Mouse (Mus musculus) thymus, adult 2 months (tissue): Measurements from ENCODE around the gene Polr2c. TPM values are rescaled to one million over a fixed set of nuclear protein-coding genes. Genes with fewer than 3 reads are reported as not detected.
"Not testable (repeated sequence)": the region's sequence is repeated elsewhere in the genome, so short reads cannot be mapped to it uniquely, and the experiment has no call there.

Experiments
- DNase-seq: peaks from one replicate; pipeline ENCODE4 v3.0.0; 2021
- H3K27ac ChIP-seq: fragments of 200-500 bp; 2 replicates; pipeline ENCODE4 v1.5.1; 2012; ENCODE audit warnings: low read length, control low read depth; ENCODE audit not compliant: control insufficient read depth, insufficient read depth
- H3K27me3 ChIP-seq: fragments of 200-500 bp; 2 replicates; pipeline ENCODE4 v1.6.1; 2012; ENCODE audit warnings: mild to moderate bottlenecking, low read length, moderate library complexity, mixed read lengths; ENCODE audit not compliant: control insufficient read depth, insufficient read depth
- H3K36me3 ChIP-seq: fragments of 200-500 bp; 2 replicates; pipeline ENCODE4 v1.6.1; 2012; ENCODE audit warnings: mild to moderate bottlenecking, low read length, moderate library complexity; ENCODE audit not compliant: control insufficient read depth, insufficient read depth
- H3K4me1 ChIP-seq: fragments of 200-500 bp; replicated peaks from 2 replicates; pipeline ENCODE4 v1.6.1; 2012; ENCODE audit warnings: low read length; ENCODE audit not compliant: control insufficient read depth, insufficient read depth
- H3K4me3 ChIP-seq: fragments of 200-500 bp; 2 replicates; pipeline ENCODE4 v1.5.1; 2012; ENCODE audit warnings: mild to moderate bottlenecking, low read length, control low read depth, moderate library complexity; ENCODE audit not compliant: control insufficient read depth, insufficient read depth
- CTCF ChIP-seq: fragments of 200-500 bp; IDR thresholded peaks from 2 replicates; pipeline ENCODE4 v1.5.1; 2012; ENCODE audit warnings: mild to moderate bottlenecking, control low read depth, low read length, moderate library complexity, borderline replicate concordance; ENCODE audit not compliant: control insufficient read depth, poor library complexity, insufficient read depth; ENCODE audit errors: extremely low read depth
- POLR2A ChIP-seq: fragments of 200-500 bp; IDR thresholded peaks from 2 replicates; pipeline ENCODE4 v1.6.1; 2012; ENCODE audit warnings: mild to moderate bottlenecking, low read length, control low read depth, moderate library complexity; ENCODE audit not compliant: control insufficient read depth, poor library complexity, insufficient read depth; ENCODE audit errors: extremely low read depth
- WGBS: fragments of 180-500 bp; shearing (Covaris S2); methylation state at CpG from one replicate; pipeline ENCODE4 v1.1.7; 2018; 5-methylcytosine and 5-hydroxymethylcytosine counted together
- polyA plus RNA-seq: library from polyadenylated mRNA; depleted of rRNA; stranded (reverse); fragments of >200 nt; gene quantifications from 2 replicates; pipeline ENCODE4 v1.2.3, GENCODE M21; 2012

Polr2c gene
- polyA plus RNA-seq, 1 experiment: 160 TPM

DNA sequence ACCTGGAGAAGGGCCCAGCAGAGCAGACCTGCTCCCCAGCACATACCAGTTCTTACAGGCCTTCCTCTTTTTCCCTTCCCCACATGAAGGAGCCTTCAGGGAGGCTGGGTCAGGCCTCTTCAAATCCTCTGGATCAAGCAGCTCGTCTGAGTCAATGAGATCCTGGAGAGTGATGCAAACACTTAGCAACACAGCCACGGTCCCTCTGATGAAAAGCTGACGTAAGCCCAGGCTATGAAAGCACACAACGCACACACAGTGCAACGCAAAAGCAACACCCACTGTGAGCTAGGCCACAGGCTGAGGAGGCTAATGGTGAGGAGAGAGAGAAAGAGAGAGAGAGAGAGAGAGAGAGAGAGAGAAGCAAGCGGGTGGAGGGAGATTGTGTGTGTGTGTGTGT, 32.1 kb upstream of the Polr2c start:
- DNase-seq: no peak
- 96% methylated on average over 6 of the region's 6 CpGs for WGBS
- H3K36me3 ChIP-seq: peaks cover 42% of the 10 kb centered on the region

DNA sequence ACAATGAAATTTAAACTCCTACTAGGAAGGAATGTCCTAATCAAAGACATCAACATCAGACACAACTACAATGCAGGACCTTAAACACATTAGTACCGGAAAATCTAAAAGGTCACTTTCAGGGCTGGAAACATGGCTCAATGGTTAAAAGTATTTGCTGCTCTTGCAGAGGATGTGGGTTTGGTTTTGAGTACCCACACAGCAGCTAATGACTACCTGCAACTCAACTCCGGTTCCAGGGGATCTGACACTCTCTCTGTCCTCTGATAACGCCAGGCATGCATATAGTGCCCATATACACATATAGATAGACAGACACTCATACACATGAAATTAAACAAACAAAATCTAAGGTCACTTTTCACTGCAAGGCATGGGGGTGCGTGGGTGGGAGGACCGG, 31.0 kb upstream of the Polr2c start:
- DNase-seq: no peak
- TF ChIP-seq POLR2A: no peak
- no peak for TF ChIP-seq CTCF
- peaks cover 4% of the 10 kb centered on the region; the same call in 1 of the 2 replicates for H3K4me1 ChIP-seq
- H3K27me3 ChIP-seq: no peaks in the 10 kb centered on the region
- no peak overlapping the region for H3K4me3 ChIP-seq
- 89% methylated on average over 5 of the region's 5 CpGs for WGBS
- no peak overlapping the region for H3K27ac ChIP-seq
- H3K36me3 ChIP-seq: peaks cover 44% of the 10 kb centered on the region

More for the DNA sequence above, 32.1 kb upstream of the Polr2c start:
- H3K27me3 ChIP-seq: no peaks in the 10 kb centered on the region
- H3K27ac ChIP-seq: no peak overlapping the region
- no peak overlapping the region for H3K4me3 ChIP-seq
- TF ChIP-seq POLR2A (no peak), CTCF (no peak)
- peaks cover 4% of the 10 kb centered on the region; the same call in 1 of the 2 replicates for H3K4me1 ChIP-seq

DNA sequence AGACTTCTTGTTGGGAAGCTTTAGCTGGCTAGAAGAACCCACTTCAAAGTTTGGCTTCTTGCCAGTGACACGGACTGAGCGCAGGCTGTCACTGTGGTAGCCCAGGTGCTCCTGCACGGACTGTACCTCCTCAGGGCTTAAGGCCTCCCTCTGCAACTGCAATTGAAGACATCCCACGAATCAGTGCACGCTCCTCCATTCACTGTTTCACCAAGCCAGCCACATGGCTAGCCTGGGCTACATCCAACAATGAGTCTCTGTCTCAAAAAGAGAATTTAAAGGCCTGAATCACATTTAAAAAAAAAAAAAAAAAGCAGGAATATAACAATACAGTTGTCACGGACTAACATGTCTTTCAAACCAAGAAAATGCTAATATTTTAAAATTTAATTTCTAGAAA, 29.0 kb upstream of the Polr2c start:
- no peaks in the 10 kb centered on the region for H3K27me3 ChIP-seq
- H3K36me3 ChIP-seq: peaks cover 47% of the 10 kb centered on the region
- peaks cover 4% of the 10 kb centered on the region; the same call in 1 of the 2 replicates for H3K4me1 ChIP-seq
- H3K4me3 ChIP-seq: no peak overlapping the region
- no peak overlapping the region for H3K27ac ChIP-seq
- TF ChIP-seq CTCF: no peak
- no peak for TF ChIP-seq POLR2A
- 36% methylated on average over 6 of the region's 6 CpGs for WGBS
- DNase-seq: no peak

DNA sequence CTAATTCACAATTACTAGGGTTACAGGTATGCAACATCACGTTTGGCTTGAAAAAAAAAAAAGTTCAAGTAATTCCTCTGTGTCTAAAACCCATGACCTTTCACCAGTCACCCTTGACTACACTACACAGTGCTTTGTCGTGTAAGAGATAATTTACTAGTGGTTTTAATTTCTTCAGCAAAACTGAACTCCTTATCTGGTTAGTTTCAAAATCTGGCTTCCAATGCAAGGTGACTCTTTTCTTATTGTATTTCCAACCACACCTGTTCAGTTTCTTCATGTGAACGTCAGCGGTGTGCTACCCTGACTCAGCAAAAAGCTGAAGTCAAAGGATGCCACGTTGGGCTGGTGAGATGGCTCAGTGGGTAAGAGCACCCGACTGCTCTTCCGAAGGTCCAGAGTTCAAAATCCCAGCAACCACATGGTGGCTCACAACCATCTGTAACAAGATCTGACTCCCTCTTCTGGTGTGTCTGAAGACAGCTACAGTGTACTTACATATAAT, 23.3 kb upstream of the Polr2c start:
- not testable (repeated sequence) for H3K4me1 ChIP-seq, H3K4me3 ChIP-seq, DNase-seq, H3K27ac ChIP-seq, H3K27me3 ChIP-seq
- H3K36me3 ChIP-seq: peaks cover 15% of the 10 kb centered on the region
- 71% methylated on average over 7 of the region's 7 CpGs for WGBS

DNA sequence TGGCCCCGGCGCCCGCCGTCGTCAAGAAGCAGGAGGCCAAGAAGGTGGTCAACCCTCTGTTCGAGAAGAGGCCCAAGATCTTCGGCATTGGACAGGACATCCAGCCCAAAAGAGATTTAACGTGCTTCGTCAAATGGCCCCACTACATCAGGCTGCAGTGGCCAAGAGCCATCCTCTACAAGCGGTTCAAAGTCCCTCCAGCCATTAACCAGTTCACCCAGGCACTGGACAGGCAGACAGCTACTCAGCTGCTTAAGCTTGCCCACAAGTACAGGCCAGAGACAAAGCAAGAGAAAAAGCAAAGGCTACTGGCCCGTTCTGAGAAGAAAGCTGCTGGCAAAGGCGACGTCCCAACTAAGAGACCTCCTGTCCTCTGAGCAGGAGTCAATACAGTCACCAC, 21.5 kb upstream of the Polr2c start:
- H3K36me3 ChIP-seq, H3K4me1 ChIP-seq, H3K27me3 ChIP-seq, H3K4me3 ChIP-seq, H3K27ac ChIP-seq, DNase-seq: not testable (repeated sequence)
- WGBS: 98% methylated on average over 13 of the region's 13 CpGs

DNA sequence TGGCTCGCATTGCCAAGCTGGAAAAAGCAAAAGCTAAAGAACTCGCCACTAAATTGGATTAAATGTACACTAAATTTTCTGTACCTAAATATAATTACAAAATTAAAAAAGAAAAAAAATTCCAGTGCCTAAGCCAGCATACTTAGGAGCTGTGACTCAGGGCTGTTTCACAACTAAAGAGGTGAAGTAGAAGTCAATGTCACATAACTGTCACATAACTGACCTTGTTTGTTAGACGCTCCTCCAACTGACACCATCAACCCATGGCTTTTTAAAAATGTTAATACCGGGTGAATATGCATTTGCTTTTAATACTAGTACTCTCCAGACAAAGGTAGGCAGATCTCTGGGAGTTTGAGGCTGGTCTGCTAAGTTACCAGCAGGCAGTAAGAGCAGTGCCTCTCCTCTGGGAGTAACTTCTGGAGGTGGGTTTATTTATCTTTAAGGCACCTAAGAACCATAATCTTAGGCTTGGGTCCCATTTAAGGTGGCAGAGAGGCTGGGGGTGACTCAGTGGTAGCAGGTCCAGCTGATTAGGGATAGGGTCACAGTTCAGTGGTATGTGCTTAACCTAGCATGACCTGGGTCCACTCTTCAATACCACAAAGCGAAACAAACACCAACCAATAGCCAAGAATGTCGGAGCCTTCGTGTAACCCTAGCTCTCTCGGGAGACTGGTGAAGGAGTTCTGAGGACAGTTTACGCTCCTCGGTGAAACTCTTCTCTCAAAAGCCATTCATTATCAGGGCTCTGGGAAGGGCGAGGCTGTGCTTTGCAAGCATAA, 20.6 kb upstream of the Polr2c start:
- DNase-seq: no peak
- H3K4me1 ChIP-seq: peaks cover 8% of the 10 kb centered on the region
- peaks cover 3% of the 10 kb centered on the region for H3K36me3 ChIP-seq
- no peak overlapping the region for H3K4me3 ChIP-seq
- H3K27me3 ChIP-seq: no peaks in the 10 kb centered on the region
- no peak for TF ChIP-seq CTCF
- no peak for TF ChIP-seq POLR2A
- H3K27ac ChIP-seq: no peak overlapping the region
- 89% methylated on average over 11 of the region's 11 CpGs for WGBS
